Mouse (Mus musculus) olfactory bulb, adult 2 months (tissue): ENCODE results near the gene 6430548M08Rik.

Experiments
- CTCF ChIP-seq: fragments of 200-500 bp; IDR thresholded peaks from 2 replicates; pipeline ENCODE4 v1.5.1; 2012; ENCODE audit warnings: low read depth, mild to moderate bottlenecking, low read length, moderate library complexity; ENCODE audit not compliant: insufficient read depth
- POLR2A ChIP-seq: fragments of 200-500 bp; IDR thresholded peaks from 2 replicates; pipeline ENCODE4 v1.6.1; 2012; ENCODE audit warnings: mild to moderate bottlenecking, low read depth, low read length, moderate library complexity; ENCODE audit not compliant: insufficient read depth

DNA sequence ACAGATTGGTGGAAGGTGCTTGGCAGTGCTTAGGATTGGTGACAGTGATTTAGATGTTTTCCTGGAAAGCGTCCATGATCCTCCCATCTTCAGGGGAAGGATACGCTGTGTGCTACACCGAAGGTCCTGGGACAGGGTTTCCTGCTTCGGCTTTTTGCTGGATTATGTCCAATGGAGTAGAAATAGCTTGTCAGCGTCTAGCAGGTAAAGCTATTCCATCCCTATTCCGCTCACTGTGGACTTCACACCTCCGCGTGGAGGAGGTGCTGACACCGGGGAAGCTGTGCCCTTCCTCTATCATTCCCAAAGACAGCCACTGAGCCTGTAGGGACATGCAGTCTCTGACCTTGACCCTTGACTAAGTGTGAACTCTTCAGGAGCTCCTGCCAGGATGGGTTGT lies 4.2 kb downstream of the 6430548M08Rik start:
- TF ChIP-seq CTCF (no peak), POLR2A (no peak)
